Mouse (Mus musculus) telencephalon, adult 2 months (tissue): Measurements from ENCODE around the gene Grap.

ENCODE experiments used
- DNase-seq: peaks from one replicate; pipeline ENCODE4 v3.0.0-alpha.2; 2011; ENCODE audit warnings: low read depth, low spot score

Gene Grap

DNA sequence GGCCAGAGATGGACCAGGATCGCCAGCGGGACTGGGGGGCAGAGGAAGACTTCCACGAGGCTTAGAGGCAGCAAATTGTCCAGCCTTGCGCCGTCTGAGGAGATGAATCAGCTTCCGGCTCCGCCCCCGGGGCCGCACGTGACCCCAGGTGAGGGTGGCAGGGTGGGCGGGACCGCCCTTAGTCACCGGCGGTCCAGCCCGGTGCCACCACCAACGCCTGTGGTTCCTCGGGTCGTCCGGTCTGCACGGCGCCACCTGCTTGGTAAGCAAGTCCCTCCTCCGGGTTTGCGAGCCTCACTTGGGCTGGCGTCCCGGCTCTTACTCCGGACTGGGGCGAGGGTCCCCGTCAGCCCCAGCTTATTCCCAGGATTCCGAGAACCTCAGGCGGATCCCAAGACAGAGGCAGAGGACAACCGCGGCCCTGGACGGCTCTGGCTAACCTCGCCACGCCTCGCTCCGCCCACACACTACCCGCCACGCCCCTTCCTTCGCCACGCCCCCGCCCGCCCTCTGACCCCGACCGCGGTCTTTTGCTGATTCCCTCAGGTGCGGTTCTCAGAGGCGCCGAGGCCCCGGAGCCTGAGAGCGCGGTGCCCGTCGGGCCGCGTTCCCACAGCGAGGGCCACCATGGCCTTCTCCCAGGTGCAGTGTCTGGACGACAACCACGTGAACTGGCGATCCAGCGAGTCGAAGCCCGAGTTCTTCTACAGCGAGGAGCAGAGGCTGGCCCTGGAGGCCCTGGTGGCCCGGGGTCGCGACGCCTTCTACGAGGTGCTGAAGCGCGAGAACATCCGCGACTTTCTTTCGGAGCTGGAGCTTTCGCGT is 31.1 kb downstream of the Grap start, which contains the start of gene Fam83g:
Gene Fam83g, plus strand, starts transcription at position 185 of the 825 bp plus-strand sequence.
- DNase-seq: no peak

DNA sequence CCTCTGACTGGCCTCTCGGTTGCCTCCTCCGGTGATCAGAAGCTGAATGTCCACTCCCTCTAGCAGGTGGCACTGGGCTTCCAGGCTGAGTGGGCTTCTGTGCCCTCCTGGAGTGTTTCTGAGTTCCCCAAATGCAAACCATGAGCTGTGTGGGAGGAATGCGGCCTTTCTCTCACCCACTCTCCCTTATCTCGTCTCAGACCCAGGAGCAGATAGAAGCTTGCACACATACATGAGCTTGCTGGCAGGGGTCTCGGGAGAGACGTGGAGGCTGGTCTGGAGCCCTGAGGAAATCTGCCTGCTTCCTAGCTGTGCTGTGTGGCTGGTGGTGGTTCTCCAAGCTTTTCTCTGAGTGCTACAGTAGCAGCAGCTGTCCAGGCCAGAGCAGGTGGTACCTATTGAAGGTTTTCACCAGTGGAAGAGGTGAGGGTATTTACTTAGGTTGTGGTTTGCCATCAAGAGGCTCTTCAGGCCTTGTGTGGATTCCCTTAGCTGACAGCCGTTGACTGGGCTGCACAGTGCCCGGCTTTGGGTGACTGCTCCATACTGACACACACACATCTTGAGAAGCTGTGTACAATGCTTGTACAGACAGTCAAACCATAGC is 32.2 kb downstream of the Grap start:
- no peak for DNase-seq

DNA sequence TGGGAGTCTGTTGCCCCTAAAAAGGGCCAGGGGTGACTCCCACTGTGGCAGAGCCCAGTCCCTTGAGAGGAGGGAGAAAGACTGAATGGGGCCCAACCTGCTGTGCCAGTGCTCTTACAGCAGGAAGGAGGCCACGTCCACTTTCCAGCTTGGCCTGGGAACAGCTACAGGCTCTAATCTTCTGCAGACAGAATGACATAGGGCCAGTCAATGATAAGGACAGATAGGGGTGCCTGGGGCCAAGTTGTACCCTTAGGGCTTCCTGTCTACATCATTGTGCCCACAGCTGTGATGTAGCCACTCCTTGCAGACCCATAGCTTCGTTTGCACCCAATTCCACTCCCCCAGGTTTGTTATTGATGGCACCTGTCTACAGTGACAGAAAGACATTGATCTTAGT is 33.1 kb downstream of the Grap start:
- no peak for DNase-seq

DNA sequence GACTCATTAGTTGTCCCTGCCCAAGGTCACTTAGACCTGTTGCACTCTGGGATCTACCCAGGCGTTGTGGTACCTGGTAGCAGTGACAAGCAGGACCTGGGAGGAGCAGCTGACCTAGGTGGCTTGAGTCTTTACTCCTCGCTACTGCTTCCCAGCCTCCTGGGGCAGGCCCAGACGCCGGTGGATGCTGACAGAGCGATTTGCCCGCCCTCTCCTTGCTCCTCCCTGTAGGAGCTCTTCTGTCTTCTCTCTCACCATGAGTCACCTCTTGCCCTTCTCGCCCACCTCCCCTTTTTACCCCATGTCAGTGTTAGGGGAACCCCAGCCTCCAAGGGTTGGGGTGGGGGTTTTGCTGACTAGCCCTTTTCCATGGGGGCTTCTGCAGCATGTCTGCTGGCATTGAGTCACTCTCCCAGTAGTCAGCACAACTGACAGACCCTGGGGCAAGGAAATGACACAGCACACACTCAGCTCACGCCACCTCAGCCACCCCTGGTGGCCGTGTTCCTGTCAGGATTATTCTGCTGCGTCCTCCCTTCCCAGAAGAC is 33.9 kb downstream of the Grap start:
- no peak for DNase-seq

DNA sequence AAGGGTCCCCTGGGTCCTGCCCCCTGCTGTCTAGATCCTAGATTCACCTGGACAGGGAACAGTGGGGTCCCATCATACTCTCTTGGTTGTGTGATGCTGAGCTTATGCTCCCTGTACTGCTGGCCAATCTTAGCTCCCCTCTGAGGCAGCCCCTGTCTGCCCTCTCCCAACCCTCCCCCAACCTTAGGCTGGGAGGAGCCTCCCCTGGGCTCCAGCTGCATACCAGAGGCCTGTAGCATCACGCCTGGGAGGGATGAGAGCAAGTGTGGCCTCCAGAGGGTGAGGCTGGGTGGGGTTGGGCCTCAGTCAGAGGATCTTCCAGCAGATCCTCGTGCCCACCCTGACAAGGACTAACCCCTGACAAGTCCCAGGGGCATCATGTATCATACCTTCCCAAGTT is 34.5 kb downstream of the Grap start:
- no peak for DNase-seq

DNA sequence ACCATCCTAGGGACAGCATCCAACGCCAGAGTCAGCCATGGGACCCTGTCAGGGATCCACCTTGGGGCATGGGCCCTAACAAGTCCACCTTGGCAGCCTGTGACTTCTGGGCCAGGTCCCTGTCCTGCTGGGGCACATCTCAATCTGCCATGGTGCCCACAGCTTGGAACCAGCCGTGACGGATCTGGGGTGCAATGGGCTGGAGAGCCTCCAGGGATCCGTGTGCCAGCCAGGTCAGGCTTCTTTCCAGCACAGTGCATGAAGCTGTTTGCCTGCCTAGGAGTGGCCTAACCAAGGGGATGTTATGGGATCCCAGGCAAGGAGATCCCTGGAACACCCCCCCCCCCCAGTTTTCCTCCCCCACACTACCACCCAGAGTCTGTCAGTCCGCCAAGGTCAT is 39.9 kb downstream of the Grap start:
- no peak for DNase-seq

DNA sequence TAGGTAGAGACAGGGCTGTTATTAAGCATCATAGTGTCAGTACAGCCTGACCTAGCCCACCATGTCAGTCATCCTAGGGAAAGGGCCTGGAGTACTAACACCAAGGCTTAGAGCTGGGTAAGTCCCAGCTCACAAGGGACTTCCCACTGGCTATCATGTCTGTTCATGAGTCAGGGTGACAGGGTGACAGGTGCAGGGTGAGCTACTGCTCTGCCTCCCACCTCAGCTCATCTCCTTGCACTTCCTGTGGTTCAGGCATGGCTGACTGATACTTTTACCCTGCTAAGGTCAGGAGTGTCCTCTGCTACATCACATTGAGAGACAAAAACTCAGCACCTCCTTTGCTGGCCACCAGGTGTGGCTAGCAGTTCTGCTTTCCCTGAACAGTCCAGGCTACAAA is 45.8 kb downstream of the Grap start:
- no peak for DNase-seq

DNA sequence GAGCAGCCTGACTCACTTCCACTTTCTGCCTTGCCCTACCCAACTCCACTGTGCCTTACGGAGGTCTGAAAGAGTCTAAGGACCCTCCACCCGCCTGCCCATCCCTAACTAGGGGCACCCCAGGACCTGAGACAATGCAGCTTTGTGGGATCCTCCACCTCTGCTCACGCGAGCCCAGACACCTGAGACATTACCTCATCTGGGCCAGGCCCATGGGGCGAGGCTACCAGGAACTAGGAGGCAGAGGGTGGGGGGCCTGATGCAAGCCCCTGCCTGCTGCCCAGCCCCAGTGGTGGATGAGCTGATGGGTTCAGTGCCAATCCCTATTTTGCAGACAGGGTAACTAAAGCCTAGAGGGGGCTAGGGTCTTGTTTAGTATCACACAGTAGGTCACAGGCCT is 46.4 kb downstream of the Grap start:
- no peak for DNase-seq

DNA sequence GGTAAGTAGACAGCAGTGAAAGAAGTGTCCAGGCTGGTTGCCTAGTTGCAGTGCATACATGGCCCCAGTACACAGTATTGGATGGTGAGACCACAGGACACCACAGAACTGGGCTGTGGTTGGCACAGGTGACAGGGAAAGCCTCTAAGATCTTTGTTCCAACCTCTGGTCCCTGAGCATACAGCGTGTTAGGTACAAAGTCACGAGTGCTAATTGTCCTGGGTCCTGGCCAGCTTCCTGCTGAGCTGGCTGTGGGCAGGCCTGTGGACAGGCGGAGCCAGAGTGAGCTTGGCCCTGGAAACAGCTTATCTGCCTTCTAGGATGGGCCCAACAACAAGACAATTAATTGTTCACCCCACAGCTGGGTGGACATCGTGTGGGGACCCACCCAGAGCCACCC is 46.9 kb downstream of the Grap start:
- DNase-seq: no peak

DNA sequence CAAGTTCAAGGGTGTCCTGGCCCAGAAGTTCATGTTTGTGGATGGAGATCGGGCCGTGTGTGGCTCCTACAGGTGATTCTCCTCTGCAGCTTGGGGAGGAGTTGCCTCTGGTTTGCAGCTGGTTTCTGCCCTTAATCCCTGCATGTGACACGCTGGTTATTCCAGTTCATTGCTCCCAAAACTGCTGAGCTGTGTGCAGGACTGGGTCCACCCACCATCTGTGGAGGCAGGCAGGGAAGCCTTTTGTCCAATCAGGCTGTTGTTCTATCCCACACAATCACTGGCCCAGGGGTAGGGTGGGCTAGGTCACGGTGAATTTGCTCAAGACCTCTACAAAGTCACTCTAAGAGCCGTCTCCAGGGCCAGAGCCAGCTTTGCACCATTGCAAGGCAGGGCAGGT is 48.6 kb downstream of the Grap start:
- DNase-seq: no peak

DNA sequence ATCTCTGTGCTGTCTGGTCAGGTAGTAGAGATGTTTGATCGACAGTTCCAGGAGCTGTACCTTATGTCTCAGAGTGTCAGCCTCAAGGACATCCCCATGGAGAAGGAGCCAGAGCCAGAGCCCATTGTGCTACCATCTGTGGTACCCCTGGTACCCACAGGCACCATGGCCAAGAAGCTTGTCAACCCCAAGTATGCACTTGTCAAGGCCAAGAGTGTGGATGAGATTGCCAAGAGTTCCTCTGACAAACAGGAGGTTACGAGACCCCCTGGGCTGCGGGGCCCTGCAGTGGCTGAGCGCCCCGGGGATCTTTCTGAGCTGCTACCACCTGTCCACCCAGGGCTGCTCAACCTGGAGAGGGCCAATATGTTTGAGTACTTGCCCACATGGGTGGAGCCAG is 49.4 kb downstream of the Grap start:
- no peak for DNase-seq

DNA sequence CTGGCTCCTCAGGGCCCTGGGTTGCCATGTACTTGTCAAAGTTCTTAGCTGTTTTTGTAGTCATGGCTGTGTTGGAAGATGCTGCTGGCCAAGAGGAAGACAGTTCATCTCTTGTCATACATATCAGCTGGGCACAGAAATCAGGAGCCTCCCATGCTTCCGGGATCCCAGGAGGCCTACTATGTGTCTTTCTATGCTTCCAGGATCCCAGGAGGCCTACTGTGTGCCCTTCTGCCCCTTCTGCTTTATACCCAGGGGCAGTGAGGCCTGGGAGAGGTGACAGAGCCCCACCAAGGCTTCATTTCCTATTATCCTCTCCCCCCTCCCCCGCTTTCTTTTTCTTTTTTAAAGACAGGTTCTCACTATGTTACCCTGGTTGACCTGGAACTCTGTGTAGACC is 52.5 kb downstream of the Grap start:
- DNase-seq: no peak

DNA sequence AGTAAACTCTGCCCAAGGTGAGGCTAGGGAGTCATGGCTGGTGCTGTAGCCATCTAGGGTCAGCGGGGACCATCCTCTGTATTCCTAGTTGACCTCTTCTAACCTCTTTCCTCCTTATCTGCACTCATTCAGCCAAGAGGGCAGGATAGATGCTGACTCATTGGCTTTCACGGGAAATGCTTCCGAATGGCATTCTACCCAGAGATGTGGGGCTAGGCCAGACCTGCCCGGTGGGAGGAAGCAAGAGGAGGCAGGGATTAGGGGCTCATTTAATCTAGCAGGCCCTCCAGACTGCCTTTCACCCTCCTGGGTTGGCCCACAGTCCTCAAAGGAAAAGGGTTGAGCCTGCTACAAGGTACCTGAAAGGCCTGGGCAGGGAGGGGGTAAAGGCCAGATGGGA is 53.2 kb downstream of the Grap start:
- DNase-seq: no peak

DNA sequence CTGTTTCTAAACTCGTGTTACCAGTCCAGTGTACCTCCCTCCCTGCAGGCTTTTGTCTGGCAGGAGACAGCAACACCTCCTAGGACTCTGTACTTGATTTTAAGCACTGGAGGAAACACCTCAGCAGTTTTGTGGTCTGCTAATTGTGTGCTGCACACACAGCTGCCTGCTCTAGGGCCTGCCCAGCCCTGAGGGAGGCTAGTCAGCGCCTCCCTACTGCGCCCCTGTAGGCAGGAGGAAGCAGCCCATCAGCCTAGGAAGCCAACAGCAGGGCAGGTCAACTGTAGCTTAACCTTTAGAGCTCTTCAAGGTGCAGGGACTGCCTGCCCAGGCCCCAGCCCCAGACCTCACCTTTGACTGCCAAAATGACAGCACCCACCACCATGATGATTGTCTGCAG is 55.9 kb downstream of the Grap start:
- no peak for DNase-seq

DNA sequence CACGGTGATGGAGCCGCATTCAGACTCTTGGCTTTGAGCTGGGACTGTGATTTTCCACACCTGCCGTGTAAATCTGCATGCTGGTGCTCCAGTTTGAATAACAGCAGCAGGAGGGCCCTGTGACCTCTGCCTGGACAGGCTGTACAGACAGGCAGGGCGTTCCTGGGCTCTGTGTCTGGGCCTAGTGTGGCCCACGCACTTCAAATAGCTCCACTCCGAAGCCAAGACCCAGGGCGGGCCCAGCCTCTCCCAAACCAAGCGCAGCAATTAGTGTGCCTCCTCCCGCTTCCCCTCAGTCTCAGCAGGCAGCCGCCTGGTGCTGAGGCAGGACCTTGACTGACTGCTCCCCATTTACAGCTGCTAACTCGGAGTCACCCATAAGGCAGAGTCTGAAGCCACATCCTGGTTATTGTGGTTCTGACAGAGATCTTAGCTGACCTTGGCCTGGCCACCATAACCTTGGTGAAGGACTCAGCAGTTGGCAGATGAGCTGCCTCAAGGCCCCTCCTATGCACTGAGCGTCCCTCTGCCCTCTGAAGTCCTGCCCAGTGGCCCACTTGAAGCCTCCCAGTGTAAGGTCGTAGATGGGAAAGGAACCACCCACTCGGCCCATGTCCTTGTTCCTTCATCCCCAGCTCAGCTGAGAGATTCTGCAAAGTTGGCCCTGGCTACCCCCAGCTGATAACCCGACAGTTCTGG is 60.2 kb downstream of the Grap start:
- no peak for DNase-seq

DNA sequence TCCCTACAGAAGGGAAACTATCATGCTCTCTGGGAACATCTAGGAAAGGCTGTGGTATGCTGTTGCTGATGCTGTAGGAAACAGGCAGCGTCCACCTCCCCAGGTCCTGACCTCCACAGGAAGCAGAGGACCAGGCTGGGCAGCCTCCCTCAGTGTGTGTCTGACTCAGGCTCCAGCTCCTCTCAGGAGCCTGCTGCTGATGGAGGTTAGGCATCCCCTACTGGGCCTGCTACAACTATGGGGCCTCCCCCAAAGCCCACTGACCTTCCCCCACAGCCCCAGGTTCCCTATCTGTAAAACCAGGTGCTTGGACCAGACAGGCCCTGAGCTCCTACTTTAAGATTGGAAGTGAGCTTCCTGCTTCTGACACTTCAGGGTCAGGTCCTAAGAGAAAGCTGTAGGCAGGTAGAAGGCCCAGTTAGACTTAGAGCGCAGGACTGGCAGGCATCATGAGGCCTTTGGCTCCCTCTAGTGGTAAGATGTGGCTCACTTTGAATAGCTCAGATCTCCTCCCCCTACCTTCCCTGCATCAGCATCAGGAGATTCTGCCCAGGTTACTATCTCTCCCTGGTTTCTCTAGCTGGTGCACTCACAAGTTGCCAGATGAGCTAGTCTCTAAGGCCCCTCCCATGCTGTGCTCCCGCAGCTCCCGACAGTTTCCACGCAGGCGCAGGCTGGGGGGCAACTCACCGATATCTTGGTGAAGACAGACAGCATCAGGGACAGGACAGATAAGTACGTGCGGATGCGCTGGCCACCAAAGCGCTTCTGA is 61.5 kb downstream of the Grap start:
- DNase-seq: peak; percentile 63

DNA sequence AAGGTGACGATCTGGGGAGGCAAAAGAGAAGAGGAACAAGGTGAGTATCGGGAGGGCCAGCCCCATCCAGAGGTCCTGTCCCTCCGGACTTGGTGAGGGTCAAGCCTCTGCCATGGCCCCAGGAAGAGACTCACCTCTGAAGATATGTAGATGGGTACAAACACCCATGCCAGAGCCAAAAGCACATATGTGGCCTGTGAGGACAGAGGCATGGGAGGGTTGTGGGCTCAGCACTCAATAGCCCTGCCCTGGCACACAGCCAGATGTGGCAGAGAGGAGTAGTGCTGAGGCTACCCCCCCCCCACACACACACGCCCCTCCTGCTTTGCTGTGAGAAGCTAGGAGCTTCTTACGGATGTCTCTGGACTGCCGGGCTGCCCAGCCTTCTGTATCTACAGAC is 62.1 kb downstream of the Grap start:
- no peak for DNase-seq

DNA sequence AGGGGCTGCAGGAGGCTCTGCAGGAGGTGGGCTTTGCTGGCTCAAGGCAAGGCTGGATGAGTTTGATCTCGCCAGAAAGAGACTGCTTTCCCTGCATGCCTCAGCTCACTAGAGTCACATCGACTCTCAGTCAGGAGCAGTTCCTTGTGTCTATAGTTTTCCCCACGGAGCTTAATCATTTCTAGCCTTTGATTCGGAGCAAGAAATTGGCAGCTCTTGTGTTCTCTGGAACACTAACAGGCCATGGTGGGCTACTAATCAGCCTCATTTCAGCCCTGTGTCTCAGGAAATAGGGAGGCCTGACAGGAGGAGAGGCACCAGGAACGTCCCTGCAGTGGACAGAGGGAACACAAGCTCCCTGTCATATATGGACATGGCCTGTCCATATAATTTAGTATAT is 64.9 kb downstream of the Grap start:
- no peak for DNase-seq

DNA sequence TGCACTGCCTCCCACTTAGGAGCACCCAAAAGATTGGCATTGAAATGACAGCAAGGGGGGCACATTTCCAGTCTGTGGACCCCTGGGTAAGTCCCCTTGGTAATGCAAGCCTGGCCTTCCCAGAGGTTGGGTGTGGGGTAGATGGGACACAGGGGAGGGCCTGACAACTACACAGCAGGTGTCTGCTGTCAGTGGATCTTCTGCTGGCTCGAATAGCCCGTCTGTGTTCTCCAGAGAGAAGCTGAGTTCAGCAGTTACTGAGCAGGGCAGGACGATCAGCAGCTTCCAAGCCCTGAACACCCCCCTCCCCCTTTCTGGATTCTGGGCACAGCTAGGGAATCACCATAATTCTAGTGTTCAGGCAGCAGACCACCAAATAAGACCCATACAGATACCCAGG is 66.3 kb downstream of the Grap start:
- no peak for DNase-seq

DNA sequence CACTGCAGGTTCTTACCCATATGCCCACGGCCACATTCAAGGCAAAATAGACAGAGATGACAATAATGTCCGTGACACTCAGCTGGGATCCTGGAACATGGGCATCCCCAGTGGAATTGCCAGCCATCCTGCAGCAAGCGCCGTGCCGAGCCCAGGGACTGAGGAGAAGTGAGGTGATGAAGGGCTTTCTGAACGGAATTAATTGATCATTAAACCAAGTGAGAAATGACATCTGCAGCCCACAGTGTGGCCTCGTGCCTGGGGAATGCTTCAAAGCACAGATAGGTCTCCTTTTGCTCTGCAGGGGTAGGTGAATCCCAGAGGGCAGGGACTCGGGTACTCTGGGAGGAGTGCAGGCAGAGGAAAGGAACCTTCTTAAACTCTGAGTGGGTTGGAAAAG is 66.8 kb downstream of the Grap start:
- DNase-seq: no peak

DNA sequence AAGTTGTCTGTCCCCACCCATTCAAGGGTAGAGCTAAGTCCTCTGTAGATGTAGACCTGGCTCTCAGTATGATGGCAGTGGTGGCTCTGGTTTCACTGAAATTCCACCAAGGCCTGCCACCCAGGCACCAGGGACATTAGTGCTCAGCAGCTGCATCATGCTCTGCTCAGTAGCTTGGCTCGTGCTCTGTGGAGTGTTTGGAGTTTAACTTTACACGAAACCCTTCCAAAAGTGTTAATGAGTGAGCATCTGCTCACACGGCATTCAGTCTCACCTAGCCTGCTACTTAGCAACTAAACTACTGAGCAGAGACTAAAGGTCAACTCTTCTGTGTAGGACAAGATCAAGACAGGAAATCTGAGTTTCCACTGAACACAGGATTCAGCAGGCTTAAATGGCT is 67.6 kb downstream of the Grap start, which contains the start of gene Slc5a10:
Gene Slc5a10, minus strand, starts transcription at position 191 of the 400 bp plus-strand sequence.
- no peak for DNase-seq

DNA sequence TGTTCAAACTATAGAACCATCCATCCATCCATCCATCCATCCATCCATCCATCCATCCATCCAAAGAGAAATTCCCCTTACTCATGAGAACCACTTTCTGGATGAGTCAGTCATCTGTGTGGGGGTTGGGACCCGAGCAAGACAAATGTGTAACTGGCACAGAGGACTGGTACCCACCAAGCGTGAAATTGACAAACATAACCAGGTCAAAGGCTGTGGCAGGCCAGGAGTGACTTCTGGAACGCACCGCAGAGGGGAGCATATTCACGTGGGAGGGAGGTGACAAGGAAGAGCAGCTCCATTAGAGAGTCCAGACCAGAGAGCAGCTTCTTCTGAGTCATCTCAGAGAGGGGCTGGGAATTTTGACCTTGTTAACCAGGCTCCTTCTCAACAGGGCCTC is 69.0 kb downstream of the Grap start:
- no peak for DNase-seq
